Mouse (Mus musculus) ES-Bruce4 (cell line): ENCODE measurements at regions not wholly inside any gene's neighbourhood (a gene's known extent, or its start where the extent isn't known, plus 50 kb on each side); places are given as distances from the start of the nearest gene placed in this dataset.

ENCODE experiments used
- CTCF ChIP-seq: IDR thresholded peaks from one replicate; pipeline ENCODE4 v1.8.1; 2011; ENCODE audit warnings: low read depth, low read length
- EP300 ChIP-seq: IDR thresholded peaks from 2 replicates; pipeline ENCODE4 v1.6.1; 2011; ENCODE audit warnings: low read depth, low read length; ENCODE audit not compliant: insufficient read depth
- POLR2A ChIP-seq: IDR thresholded peaks from one replicate; pipeline ENCODE4 v1.8.1; 2011; ENCODE audit warnings: low read length; ENCODE audit not compliant: insufficient read depth

DNA sequence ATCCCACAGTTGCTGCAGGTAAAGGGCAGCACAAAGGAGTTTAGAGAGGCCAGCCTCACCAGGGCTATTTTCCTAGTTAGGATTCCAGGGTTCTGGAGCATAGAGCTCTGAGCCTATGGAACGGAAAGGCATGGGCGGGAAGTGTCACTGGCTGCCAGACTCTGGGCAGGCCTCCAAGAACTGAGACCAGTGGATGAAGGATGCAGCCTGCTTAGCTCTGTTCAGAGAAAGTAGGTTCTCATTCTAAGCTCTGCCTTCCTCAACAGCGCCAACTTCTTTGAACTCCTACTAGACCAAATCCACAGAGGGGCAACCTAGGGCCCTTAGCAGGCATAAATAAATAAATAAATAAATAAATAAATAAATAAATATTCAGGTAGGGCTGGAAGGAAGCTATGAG lies 80.1 kb upstream of the Foxq1 start:
- TF ChIP-seq EP300, result no peak
- no peak for TF ChIP-seq POLR2A
- TF ChIP-seq CTCF, result no peak
